Mouse (Mus musculus) forebrain, postnatal 0 days (tissue): ENCODE results near the gene Ovol3. TPM values are rescaled to one million over a fixed set of nuclear protein-coding genes. Genes with fewer than 3 reads are reported as not detected.
"Not testable (repeated sequence)": the region's sequence is repeated elsewhere in the genome, so short reads cannot be mapped to it uniquely, and the experiment has no call there.

Experiments used
- ATAC-seq: fragments of 200-750 bp; cut with Nextera tagmentation; 2 replicates; pipeline ENCODE4 v1.8.0; 2017; ENCODE audit warnings: mild to moderate bottlenecking, moderate library complexity
- DNase-seq: peaks from one replicate; pipeline ENCODE4 v3.0.0-alpha.2; 2015
- H3K27ac ChIP-seq: fragments of 300-500 bp; sonication (generic); 2 replicates; pipeline ENCODE4 v1.5.1; 2014; ENCODE audit warnings: low read depth, mild to moderate bottlenecking, antibody characterized with exemption, low read length, moderate library complexity, mixed read lengths
- H3K27me3 ChIP-seq: fragments of 300-500 bp; sonication (generic); 2 replicates; pipeline ENCODE4 v1.6.1; 2014; ENCODE audit warnings: mild to moderate bottlenecking, low read length, mixed read lengths; ENCODE audit not compliant: insufficient read depth
- H3K36me3 ChIP-seq: fragments of 300-500 bp; sonication (generic); 2 replicates; pipeline ENCODE4 v1.6.1; 2014; ENCODE audit warnings: mild to moderate bottlenecking, moderate library complexity; ENCODE audit not compliant: insufficient read depth
- H3K4me1 ChIP-seq: fragments of 300-500 bp; sonication (generic); 2 replicates; pipeline ENCODE4 v1.6.1; 2014; ENCODE audit warnings: antibody characterized with exemption; ENCODE audit not compliant: insufficient read depth
- H3K4me2 ChIP-seq: fragments of 300-500 bp; sonication (generic); 2 replicates; pipeline ENCODE4 v1.6.1; 2014; ENCODE audit warnings: low read depth, mild to moderate bottlenecking, moderate library complexity
- H3K4me3 ChIP-seq: fragments of 300-500 bp; sonication (generic); 2 replicates; pipeline ENCODE4 v1.5.1; 2014; ENCODE audit warnings: low read depth, low read length, mixed read lengths
- H3K9ac ChIP-seq: fragments of 300-500 bp; sonication (generic); 2 replicates; pipeline ENCODE4 v1.6.1; 2014; ENCODE audit warnings: mild to moderate bottlenecking
- H3K9me3 ChIP-seq: fragments of 300-500 bp; sonication (generic); 2 replicates; pipeline ENCODE4 v1.6.1; 2016; ENCODE audit warnings: low read length
- CTCF ChIP-seq: sonication (generic); IDR thresholded peaks from 2 replicates; pipeline ENCODE4 v1.5.1; 2016; ENCODE audit warnings: antibody characterized with exemption, control low read depth, low read depth
- WGBS: fragments of 180-500 bp; shearing (Covaris S2); extraction: QIAGEN DNeasy Blood & Tissue Kit; methylation state at CpG from one replicate; pipeline ENCODE4 v1.1.7; 2014; 5-methylcytosine and 5-hydroxymethylcytosine counted together
- polyA plus RNA-seq: library from polyadenylated mRNA; unstranded; fragments of >200 nt; fragmentation: Nextera tagmentation; extraction: Ambion mirVana; gene quantifications from 2 replicates; pipeline ENCODE4 v1.2.1, GENCODE M21; 2015
- total RNA-seq: library from RNA; depleted of rRNA; stranded (reverse); fragments of >200 nt; gene quantifications from 2 replicates; pipeline ENCODE4 v1.2.3, GENCODE M21; 2014

Gene Ovol3
- total and polyA plus RNA-seq, 2 experiments from 2014 or later = not detected

DNA sequence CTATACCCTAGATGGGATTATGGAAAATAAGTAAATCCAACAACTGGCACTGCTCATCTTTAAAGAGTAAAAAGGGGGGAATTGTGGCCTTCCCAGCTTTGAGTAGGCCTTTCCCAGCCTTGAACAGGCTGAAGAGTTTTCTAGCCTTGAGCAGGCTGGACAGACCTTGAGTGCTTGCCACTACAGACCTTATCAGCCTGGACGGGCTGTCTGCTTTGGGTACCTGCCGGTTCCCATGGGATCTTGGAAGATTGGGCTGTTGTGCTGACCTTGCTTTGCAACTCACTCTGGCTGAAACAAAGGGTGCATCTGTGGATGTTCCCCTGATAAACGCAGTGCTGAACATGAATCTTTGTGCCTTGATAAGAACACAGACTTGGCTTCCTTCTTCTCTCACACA, 21.6 kb downstream of the Ovol3 start:
- no peak for TF ChIP-seq CTCF
- Histone ChIP-seq H3K9ac (no peak overlapping the region), H3K27ac (no peak overlapping the region), H3K36me3 (no peaks in the 10 kb centered on the region), H3K27me3 (no peaks in the 10 kb centered on the region), H3K4me1 (no peaks in the 10 kb centered on the region), H3K4me2 (no peak overlapping the region), H3K9me3 (no peaks in the 10 kb centered on the region), H3K4me3 (no peak overlapping the region)
- ATAC-seq (no peak), DNase-seq (no peak)
- 92% methylated on average over 3 of the region's 3 CpGs for WGBS

- no peak overlapping the region for H3K4me3 ChIP-seq
- DNase-seq (no peak), ATAC-seq (no peak)
- H3K27ac ChIP-seq = no peak overlapping the region
- H3K27me3 ChIP-seq = no peaks in the 10 kb centered on the region
- 15% methylated on average over 4 of the region's 4 CpGs for WGBS
- TF ChIP-seq CTCF = no peak
- H3K36me3 ChIP-seq = no peaks in the 10 kb centered on the region
- no peak overlapping the region for H3K4me2 ChIP-seq
- no peak overlapping the region for H3K9ac ChIP-seq
- no peaks in the 10 kb centered on the region for H3K4me1 ChIP-seq
- no peaks in the 10 kb centered on the region for H3K9me3 ChIP-seq
Measured at GRCm38 (mm10) chr7:30211025-30211424, 24.5 kb downstream of the Ovol3 start.

- H3K9ac ChIP-seq, H3K4me1 ChIP-seq, DNase-seq, H3K27ac ChIP-seq, ATAC-seq, H3K36me3 ChIP-seq, H3K9me3 ChIP-seq, H3K4me2 ChIP-seq, H3K27me3 ChIP-seq, H3K4me3 ChIP-seq: not testable (repeated sequence)
- 46% methylated on average over 5 of the region's 5 CpGs for WGBS
Measured at GRCm38 (mm10) chr7:30206364-30206763, 29.2 kb downstream of the Ovol3 start.

- DNase-seq (peak; percentile 52), ATAC-seq (no peak)
- WGBS = 7% methylated on average over 2 of the region's 2 CpGs
- TF ChIP-seq CTCF = peak; percentile 80
- Histone ChIP-seq H3K9me3 (no peaks in the 10 kb centered on the region), H3K27me3 (no peaks in the 10 kb centered on the region), H3K36me3 (no peaks in the 10 kb centered on the region), H3K27ac (no peak overlapping the region), H3K4me3 (no peak overlapping the region), H3K4me1 (no peaks in the 10 kb centered on the region), H3K9ac (no peak overlapping the region), H3K4me2 (no peak overlapping the region)
Measured at GRCm38 (mm10) chr7:30205383-30205782, 30.1 kb downstream of the Ovol3 start.

- ATAC-seq (0 out of 2 replicates have a peak, but pooled peaks have one; percentile 25), DNase-seq (no peak)
- Histone ChIP-seq H3K36me3 (no peaks in the 10 kb centered on the region), H3K9ac (no peak overlapping the region), H3K4me3 (no peak overlapping the region), H3K27ac (no peak overlapping the region), H3K9me3 (no peaks in the 10 kb centered on the region), H3K4me1 (no peaks in the 10 kb centered on the region), H3K4me2 (no peak overlapping the region), H3K27me3 (no peaks in the 10 kb centered on the region)
- TF ChIP-seq CTCF = no peak
- 19% methylated on average over 8 of the region's 8 CpGs for WGBS
Measured at GRCm38 (mm10) chr7:30204380-30204779, 31.1 kb downstream of the Ovol3 start.

DNA sequence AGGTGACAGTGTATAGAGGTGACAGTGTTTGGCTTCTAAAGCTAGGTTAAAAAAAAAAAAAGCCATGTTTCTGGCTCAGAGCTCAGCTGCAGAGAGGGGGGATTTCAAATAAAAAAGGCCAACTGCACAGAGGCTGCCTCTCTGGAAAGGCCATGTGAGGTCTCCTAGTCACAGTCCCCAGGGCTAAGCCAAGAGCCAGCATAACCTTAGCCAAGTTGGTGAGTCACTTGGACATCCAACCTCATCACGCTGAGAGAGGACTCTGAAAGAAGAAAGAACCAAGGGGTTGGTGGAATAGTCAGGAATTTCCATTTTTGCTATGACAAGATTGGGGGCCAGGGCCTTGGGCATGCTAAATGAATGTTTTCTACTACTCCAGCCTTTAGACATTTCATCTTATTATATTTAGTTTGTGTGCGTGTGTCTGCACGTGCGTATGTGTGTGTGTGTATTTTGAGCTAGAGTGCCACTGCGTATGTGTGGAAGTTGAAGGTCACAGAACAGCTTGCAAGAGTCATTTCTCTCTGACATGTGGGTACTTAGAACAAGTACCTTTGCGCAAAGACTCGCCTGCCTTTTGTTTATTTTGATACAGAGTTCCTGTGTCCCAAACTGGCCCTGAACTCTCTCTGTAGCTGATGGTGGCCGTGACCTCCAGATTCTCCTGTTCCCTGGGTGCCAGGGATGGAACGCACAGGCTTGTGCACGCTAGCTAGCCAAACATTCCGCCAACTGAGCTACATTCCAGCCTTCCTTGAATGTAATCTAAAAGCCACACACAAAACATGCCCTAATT, 32.4 kb downstream of the Ovol3 start:
- 87% methylated on average over 11 of the region's 11 CpGs for WGBS
- no peak for TF ChIP-seq CTCF
- Histone ChIP-seq H3K4me3 (no peak overlapping the region), H3K36me3 (no peaks in the 10 kb centered on the region), H3K9ac (no peak overlapping the region), H3K4me2 (no peak overlapping the region), H3K9me3 (no peaks in the 10 kb centered on the region), H3K27me3 (no peaks in the 10 kb centered on the region), H3K27ac (no peak overlapping the region), H3K4me1 (no peaks in the 10 kb centered on the region)
- DNase-seq (no peak), ATAC-seq (no peak)

DNA sequence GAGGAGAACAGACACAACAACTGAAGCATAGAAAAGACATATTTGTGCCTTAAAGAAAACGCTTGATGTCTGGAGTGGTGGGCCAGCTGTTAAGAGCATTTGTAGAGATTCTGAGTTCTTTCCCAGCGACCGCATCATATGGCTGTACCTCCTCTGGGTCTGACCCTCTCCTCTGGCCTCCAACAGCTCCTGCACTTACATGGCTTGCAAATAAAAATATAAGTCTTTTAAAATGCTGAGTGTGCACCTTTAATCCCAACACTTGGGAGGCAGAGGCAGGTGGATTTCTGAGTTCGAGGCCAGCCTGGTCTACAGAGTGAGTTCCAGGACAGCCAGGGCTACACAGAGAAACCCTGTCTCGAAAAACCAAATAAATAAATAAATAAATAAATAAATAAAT, 34.9 kb downstream of the Ovol3 start:
- H3K27me3 ChIP-seq, H3K4me2 ChIP-seq, H3K36me3 ChIP-seq, H3K4me3 ChIP-seq, ATAC-seq, H3K4me1 ChIP-seq, H3K27ac ChIP-seq, H3K9me3 ChIP-seq, DNase-seq, H3K9ac ChIP-seq: not testable (repeated sequence)
- WGBS = 89% methylated on average over 5 of the region's 5 CpGs
